Mouse (Mus musculus) WW6 (cell line): ENCODE measurements around the gene Zfp993.
"Not testable (repeated sequence)": the region's sequence is repeated elsewhere in the genome, so short reads cannot be mapped to it uniquely, and the experiment has no call there.

ENCODE experiments used
- DNase-seq: peaks from one replicate; pipeline ENCODE4 v3.0.0-alpha.2; 2013; ENCODE audit warnings: low read depth, low spot score

Gene Zfp993

DNA sequence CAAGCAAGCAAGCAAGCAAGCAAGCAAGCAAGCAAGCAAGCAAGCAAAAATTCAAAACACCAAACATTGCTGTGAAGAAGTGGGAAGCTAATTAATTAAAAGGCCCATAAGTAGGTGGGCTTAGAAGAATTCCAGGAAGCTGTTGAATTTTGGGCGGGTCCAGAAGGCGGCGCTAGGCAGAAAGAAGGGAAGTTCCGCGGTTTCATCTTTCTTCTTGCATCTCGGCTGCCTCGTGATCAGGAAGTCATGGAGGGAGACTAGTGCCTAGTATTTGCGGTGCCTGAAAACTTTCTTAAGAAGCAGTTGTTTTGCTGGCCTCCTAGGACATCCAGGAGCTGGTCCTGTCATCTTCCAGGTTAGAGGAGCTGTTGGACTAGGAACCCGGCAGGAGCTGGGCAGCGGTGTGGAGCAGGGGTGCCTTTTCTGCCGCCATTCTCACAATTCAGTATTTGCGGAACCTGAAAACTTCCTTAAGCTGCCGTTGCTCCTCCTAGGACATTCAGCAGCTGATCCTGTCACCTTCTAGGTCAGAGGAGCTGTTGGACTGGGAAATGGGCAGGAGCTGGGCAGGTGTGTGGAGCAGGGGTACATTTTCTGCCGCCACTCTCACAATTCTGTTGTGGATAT is at the start of gene Zfp993:
Zfp993 (plus strand) TSS at position 188 of the 627 bp plus-strand sequence.
- not testable (repeated sequence) for DNase-seq

DNA sequence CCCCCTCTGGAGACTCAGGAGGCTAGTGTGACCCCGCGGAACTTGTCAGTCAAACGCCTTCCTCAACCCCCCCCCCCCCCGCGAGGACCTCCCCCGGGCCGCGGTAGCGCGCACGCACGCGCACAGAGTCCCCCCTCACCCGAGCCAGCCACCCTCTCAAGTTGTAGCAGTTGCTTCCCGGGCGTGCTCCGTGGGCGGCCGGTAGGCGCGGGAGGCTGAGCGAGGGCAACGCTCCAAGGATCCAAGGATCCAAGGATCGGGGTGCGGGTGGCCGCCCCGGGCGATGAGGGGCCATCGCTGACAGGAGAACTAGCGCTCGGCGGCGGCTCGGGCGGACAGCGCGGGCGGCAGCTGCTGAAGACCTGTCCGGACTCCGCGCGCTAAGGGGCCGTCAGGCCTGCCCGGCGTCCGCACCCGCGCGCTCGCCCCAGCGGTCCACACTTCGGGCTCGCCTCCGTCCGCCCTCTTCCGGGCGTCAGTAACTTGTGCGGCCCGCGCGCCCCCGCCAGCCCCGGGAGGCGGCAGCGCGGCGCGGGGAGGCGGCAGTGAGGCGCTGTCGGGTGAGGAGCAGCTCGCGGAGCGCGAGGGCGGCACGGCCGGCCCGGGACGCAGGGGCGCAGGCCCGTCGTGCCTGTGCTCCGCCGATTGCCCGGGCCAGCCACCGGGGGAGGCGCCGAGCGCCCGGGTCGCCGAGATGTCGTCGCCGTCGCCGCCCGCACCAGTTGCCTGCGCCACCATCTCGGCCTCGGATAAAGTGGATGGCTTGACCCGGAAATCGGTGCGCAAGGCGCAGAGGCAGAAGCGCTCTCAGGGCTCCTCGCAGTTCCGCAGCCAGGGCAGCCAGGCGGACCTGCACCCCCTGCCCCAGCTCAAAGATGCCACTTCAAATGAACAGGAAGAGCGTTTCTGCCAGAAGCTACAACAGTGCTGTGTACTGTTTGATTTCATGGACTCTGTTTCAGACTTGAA is 30.6 kb upstream of the Zfp993 start:
- not testable (repeated sequence) for DNase-seq

DNA sequence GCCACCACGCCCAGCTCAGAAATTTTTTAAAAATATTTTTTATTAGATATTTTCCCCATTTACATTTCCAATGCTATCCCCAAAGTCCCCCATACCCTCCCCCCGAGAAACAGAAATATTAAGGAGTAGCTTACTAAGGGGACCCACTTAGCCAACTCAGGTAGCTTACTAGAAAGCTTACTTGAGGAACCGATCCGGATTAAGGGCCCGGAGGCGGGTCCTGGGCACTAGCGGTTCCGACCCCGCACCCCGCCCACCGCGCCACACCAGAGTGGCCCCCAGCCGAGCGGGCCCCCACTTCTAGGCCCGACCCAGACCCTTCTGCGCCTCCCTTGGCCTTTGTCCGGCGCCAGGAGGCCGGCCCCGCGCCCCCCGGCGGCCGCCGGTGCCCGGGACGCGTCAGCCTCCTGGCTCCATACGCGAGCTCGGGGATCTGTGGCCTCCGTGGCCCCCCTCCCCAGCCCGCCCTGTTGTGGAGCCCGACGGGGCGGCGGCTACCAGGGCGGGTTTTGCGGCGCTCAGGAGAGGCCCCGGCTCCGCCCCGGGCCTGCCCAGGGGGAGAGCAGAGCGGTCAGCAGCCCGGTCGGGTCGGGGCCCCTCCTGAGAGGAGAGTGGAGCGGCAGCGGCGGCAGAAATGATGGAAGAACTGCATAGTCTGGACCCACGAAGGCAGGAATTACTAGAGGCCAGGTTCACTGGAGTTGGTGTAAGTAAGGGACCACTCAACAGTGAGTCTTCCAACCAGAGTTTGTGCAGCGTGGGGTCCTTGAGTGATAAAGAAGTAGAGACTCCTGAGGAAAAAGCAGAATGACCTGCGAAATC is 7.0 kb upstream of the Zfp993 start:
- not testable (repeated sequence) for DNase-seq

DNA sequence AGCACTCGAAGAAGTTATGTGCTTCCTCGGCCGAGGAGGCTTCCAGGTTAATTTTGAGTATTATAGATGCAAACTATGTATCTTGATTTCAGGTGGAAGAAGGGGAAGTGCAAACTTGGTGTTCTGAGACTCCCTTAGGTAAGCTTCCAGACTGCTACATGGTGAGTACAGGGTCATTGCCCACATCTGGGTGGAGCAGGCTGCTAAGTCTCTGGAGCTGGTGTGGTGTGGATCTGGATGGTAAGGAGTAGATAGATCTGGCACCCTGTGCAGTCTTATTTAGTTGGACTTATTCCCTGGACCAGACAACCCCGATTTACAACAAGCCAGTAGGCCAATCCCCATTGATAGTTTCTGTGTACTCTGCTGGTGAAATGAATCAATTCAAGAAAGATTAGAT is 33.6 kb downstream of the Zfp993 start:
- not testable (repeated sequence) for DNase-seq

DNA sequence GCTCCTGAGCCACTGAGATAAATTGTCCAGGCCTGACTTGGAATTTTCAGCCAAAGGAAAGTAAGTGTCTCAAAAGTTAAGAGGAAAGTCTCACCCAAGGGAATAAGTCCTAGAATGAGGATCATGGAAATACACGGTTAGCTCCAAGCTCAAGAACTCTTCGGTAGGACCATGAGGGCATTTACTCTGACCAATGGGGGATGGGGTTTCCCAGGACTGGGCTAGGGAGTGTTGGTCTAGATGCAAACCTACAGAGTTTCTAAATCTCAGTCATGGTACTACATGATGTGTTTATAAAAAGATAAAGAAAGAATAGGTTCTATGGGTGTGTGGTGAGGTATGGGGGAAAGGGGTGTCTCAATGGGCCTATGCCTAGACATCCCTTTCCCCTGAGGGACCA is 38.9 kb downstream of the Zfp993 start:
- DNase-seq: not testable (repeated sequence)

DNA sequence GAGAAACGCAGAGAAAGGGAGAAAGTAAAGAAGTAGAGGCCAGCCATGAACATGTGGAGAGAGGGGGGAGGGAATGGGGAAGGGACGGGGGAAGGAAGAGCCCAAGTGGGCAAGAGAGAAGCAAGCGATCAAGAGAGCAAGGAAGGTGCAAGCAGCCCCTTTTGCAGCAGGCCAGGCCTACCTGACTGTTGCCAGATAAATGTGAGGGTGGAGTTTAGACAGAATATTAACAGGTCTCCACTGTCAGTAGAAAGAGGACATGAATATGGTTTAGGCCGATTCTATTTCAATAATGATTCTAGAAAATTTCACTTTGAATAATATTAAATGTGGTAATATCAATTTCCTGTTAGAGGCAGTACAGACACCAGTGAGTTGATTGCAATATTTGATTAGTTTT is 39.4 kb downstream of the Zfp993 start:
- DNase-seq: not testable (repeated sequence)

DNA sequence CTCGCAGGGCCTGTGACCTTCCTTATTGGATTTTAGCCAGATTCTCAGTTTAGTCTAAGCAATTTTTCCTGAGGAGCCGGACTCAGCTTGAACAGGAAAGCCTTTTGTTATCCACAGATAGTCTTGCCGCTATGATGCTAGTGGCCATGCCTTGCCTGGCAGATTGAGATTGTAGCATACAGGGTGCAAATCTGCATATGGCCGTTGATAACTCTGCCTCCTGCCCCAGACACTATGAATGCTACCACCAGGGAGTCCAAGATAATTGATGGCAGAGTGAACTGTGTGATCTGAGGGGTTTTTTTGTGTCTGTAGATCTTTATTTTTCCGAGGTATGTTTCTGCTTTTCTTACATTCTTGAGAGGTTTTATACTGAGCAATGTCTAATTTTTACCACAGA is 39.9 kb downstream of the Zfp993 start:
- not testable (repeated sequence) for DNase-seq
